In genomic region chr16:84550445-84550844, GRCm38 (mm10) we compare ENCODE assay signal across 31 mouse cellular contexts. TPM values are rescaled to one million over a fixed set of nuclear protein-coding genes. Genes with fewer than 3 reads are reported as not detected.
A peak's percentile ranks its signal among the peaks of the same experiment; 100 is the strongest.
DNase-seq lines count a peak whose midpoint lies in the region; ATAC-seq and TF ChIP-seq lines count a peak whose summit lies in the region.
"Had no signal": no experiment of that assay in that cellular context is flagged by ENCODE, and none has a peak within 500 bp of the region (broad histone marks: within the 10 kb centered on the region; RNA-seq: fewer than 3 reads in every experiment).

No protein-coding gene starts in this region.

- WGBS in midbrain, postnatal 0 days, result 82% methylated on average over 5 of the region's 5 CpGs
- WGBS in midbrain, embryonic 15.5 days, result 78% methylated on average over 5 of the region's 5 CpGs
- WGBS in limb, embryonic 10.5 days, result 82% methylated on average over 5 of the region's 5 CpGs

- H3K9ac ChIP-seq in midbrain, postnatal 0 days (replicated peaks; ENCODE audit: low read length, poor library complexity, severe bottlenecking), result no peak overlapping the region
- no peak overlapping the region for H3K9ac ChIP-seq in midbrain, embryonic 15.5 days
- H3K9ac ChIP-seq: embryonic facial prominence, embryonic 12.5 days; embryonic facial prominence, embryonic 15.5 days; forebrain, embryonic 12.5 days; forebrain, embryonic 15.5 days; heart, embryonic 12.5 days; heart, embryonic 15.5 days; hindbrain, embryonic 14.5 days had no signal

- no peaks in the 10 kb centered on the region for H3K9me3 ChIP-seq in midbrain, postnatal 0 days (ENCODE audit: low read length)
- no peaks in the 10 kb centered on the region for H3K9me3 ChIP-seq in midbrain, embryonic 15.5 days
- H3K9me3 ChIP-seq in E14TG2a.4 (ENCODE audit: low read length), result 0 out of 2 replicates have a peak, but pooled peaks cover 6% of the 10 kb centered on the region
- H3K9me3 ChIP-seq in limb, embryonic 10.5 days (replicated peaks), result no peaks in the 10 kb centered on the region
- H3K9me3 ChIP-seq: embryonic facial prominence, embryonic 12.5 days; embryonic facial prominence, embryonic 15.5 days; forebrain, embryonic 12.5 days; forebrain, embryonic 15.5 days; heart, embryonic 15.5 days had no signal

- no peak overlapping the region for H3K4me3 ChIP-seq in midbrain, postnatal 0 days (ENCODE audit: low read depth, low read length)
- no peak overlapping the region for H3K4me3 ChIP-seq in midbrain, embryonic 15.5 days
- no peak overlapping the region for H3K4me3 ChIP-seq in E14TG2a.4 (replicated peaks; ENCODE audit: low read length)
- no peak overlapping the region for H3K4me3 ChIP-seq in limb, embryonic 10.5 days
- H3K4me3 ChIP-seq: embryonic facial prominence, embryonic 12.5 days; embryonic facial prominence, embryonic 15.5 days; forebrain, embryonic 12.5 days; forebrain, embryonic 15.5 days; gastrocnemius, adult 2 months; heart, embryonic 12.5 days; heart, embryonic 15.5 days had no signal

- TF ChIP-seq CTCF in midbrain, postnatal 0 days (IDR thresholded peaks at IDR 0.05), result peak; percentile 23; the same call in 1 of the 2 replicates
- peak; percentile 40 for TF ChIP-seq CTCF in E14TG2a.4 (conservative IDR thresholded peaks at IDR 0.05; ENCODE audit: low read length)
- peak; percentile 6; the same call in 1 of the 2 replicates for TF ChIP-seq CTCF in brain, embryonic 14.5 days (IDR thresholded peaks at IDR 0.05; ENCODE audit: borderline replicate concordance, extremely low read depth, insufficient read depth, insufficient read length)

- no peak overlapping the region for H3K4me2 ChIP-seq in midbrain, postnatal 0 days (ENCODE audit: low read depth, low read length, poor library complexity, severe bottlenecking)
- no peak overlapping the region for H3K4me2 ChIP-seq in midbrain, embryonic 15.5 days
- H3K4me2 ChIP-seq: embryonic facial prominence, embryonic 12.5 days; embryonic facial prominence, embryonic 15.5 days; forebrain, embryonic 12.5 days; forebrain, embryonic 15.5 days; heart, embryonic 12.5 days; heart, embryonic 15.5 days; hindbrain, embryonic 14.5 days had no signal

- peak; percentile 1 for DNase-seq in heart, adult 11 months
- no peak for DNase-seq in heart, postnatal 36 days
- no peak for DNase-seq in midbrain, postnatal 0 days (ENCODE audit: low spot score)
- DNase-seq in brain, embryonic 14.5 days (ENCODE audit: low read depth), result no peak
- no peak for DNase-seq in limb, embryonic 10.5 days (ENCODE audit: low spot score)
- DNase-seq in adrenal gland, adult 2 months, result no peak
- DNase-seq: adrenal gland, postnatal 14 days; cerebellum, adult 11-12 months; cerebellum, adult 8-10 months; gastrocnemius, adult 2 months; gastrocnemius, postnatal 14 days; heart, adult 18-20 months; heart, postnatal 10 days; heart, postnatal 4 days; kidney, adult 11 months; kidney, adult 8-10 months had no signal

- ATAC-seq in midbrain, postnatal 0 days (ENCODE audit: low FRiP score), result no peak
- no peak for ATAC-seq in midbrain, embryonic 15.5 days (replicated peaks)
- ATAC-seq: forebrain, embryonic 15.5 days; hindbrain, postnatal 0 days; inflammation-experienced regulatory T-cells, adult 6 months had no signal

- H3K4me1 ChIP-seq in midbrain, postnatal 0 days (ENCODE audit: insufficient read depth, low read length), result no peaks in the 10 kb centered on the region; the same call in 1 of the 2 replicates
- peaks cover 5% of the 10 kb centered on the region for H3K4me1 ChIP-seq in midbrain, embryonic 15.5 days
- no peaks in the 10 kb centered on the region for H3K4me1 ChIP-seq in E14TG2a.4 (replicated peaks; ENCODE audit: low read depth, low read length)
- H3K4me1 ChIP-seq in limb, embryonic 10.5 days, result peaks cover 4% of the 10 kb centered on the region; the same call in 1 of the 2 replicates
- H3K4me1 ChIP-seq: embryonic facial prominence, embryonic 12.5 days; embryonic facial prominence, embryonic 15.5 days; heart, embryonic 12.5 days; heart, embryonic 15.5 days had no signal

- H3K27ac ChIP-seq in midbrain, postnatal 0 days (ENCODE audit: low read depth, low read length), result no peak overlapping the region
- H3K27ac ChIP-seq in midbrain, embryonic 15.5 days, result no peak overlapping the region
- no peak overlapping the region for H3K27ac ChIP-seq in limb, embryonic 10.5 days
- H3K27ac ChIP-seq: embryonic facial prominence, embryonic 12.5 days; embryonic facial prominence, embryonic 15.5 days; forebrain, embryonic 12.5 days; forebrain, embryonic 15.5 days; gastrocnemius, adult 2 months; heart, embryonic 15.5 days; hindbrain, embryonic 14.5 days; hindbrain, postnatal 0 days had no signal

- no peaks in the 10 kb centered on the region for H3K36me3 ChIP-seq in midbrain, postnatal 0 days (ENCODE audit: insufficient read depth, low read length)
- H3K36me3 ChIP-seq in midbrain, embryonic 15.5 days (replicated peaks), result no peaks in the 10 kb centered on the region
- H3K36me3 ChIP-seq in E14TG2a.4 (ENCODE audit: insufficient read depth, low read length), result no peaks in the 10 kb centered on the region
- no peaks in the 10 kb centered on the region for H3K36me3 ChIP-seq in limb, embryonic 10.5 days
- H3K36me3 ChIP-seq: embryonic facial prominence, embryonic 12.5 days; embryonic facial prominence, embryonic 15.5 days; forebrain, embryonic 12.5 days; forebrain, embryonic 15.5 days; heart, embryonic 12.5 days; heart, embryonic 15.5 days had no signal

- no peaks in the 10 kb centered on the region for H3K27me3 ChIP-seq in midbrain, postnatal 0 days (ENCODE audit: insufficient read depth, low read length)
- no peaks in the 10 kb centered on the region for H3K27me3 ChIP-seq in midbrain, embryonic 15.5 days (replicated peaks)
- peaks cover 5% of the 10 kb centered on the region for H3K27me3 ChIP-seq in E14TG2a.4 (ENCODE audit: insufficient read depth, low read length)
- no peaks in the 10 kb centered on the region for H3K27me3 ChIP-seq in limb, embryonic 10.5 days (ENCODE audit: low read depth, poor library complexity, severe bottlenecking)
- H3K27me3 ChIP-seq: embryonic facial prominence, embryonic 12.5 days; embryonic facial prominence, embryonic 15.5 days; forebrain, embryonic 12.5 days; forebrain, embryonic 15.5 days; heart, embryonic 12.5 days; heart, embryonic 15.5 days had no signal

- intact Hi-C loops in heart, postnatal 36 days (cut with DNase I), result no loop called here

- TF ChIP-seq POLR2A in brain, embryonic 14.5 days (IDR thresholded peaks at IDR 0.05; ENCODE audit: borderline replicate concordance, extremely low read depth, insufficient read depth, insufficient read length, poor library complexity, severe bottlenecking), result no peak

RNA-seq across cellular contexts. Expression of gene A730009L09Rik, which starts 35.5 kb away (rescaled TPM):
- not detected for total RNA-seq in heart, postnatal 36 days (2021)
- total RNA-seq in midbrain, postnatal 0 days (2014; rRNA removed), result 0.19 and 0.60 TPM in 2 replicates
- 0.14 and 0.15 TPM in 2 replicates for polyA plus RNA-seq in midbrain, postnatal 0 days (2015; fragmentation: Nextera tagmentation; extraction: Ambion mirVana)
- polyA plus RNA-seq in midbrain, embryonic 15.5 days (2015; fragmentation: Nextera tagmentation; extraction: Ambion mirVana), result 0.17 TPM in 1 of 2 replicates, not detected in the other
- 0.04 TPM in 2 replicates for polyA plus RNA-seq in brain, embryonic 14.5 days (2012; rRNA removed)
- not detected in 2 replicates for polyA plus RNA-seq in limb, embryonic 10.5 days (2016; fragmentation: Nextera tagmentation; extraction: Ambion mirVana)
- not detected for total RNA-seq in adrenal gland, adult 2 months (2021)
- not detected in 2 replicates for polyA plus RNA-seq in adrenal gland, adult 2 months (2012; rRNA removed)
- total RNA-seq: adrenal gland, adult 18-20 months; adrenal gland, postnatal 14 days; adrenal gland, postnatal 4 days; gastrocnemius, adult 2 months; gastrocnemius, postnatal 14 days; gastrocnemius, postnatal 4 days; heart, adult 18-20 months; heart, postnatal 10 days; heart, postnatal 4 days had no signal
- polyA plus RNA-seq: embryonic facial prominence, embryonic 12.5 days; embryonic facial prominence, embryonic 15.5 days; forebrain, embryonic 12.5 days; forebrain, embryonic 15.5 days; heart, embryonic 12.5 days; heart, embryonic 15.5 days; hindbrain, embryonic 11.5 days; hindbrain, embryonic 14.5 days; inflammation-experienced regulatory T-cells, adult 6 months had no signal
